Mouse (Mus musculus) G1E (cell line): ENCODE data around the gene Irs2.

Experiments
- CTCF ChIP-seq: IDR thresholded peaks from 2 replicates; pipeline ENCODE4 v1.5.1; 2012; ENCODE audit warnings: low read depth, low read length, inconsistent platforms, mixed read lengths
- POLR2AphosphoS5 ChIP-seq: IDR thresholded peaks from 2 replicates; pipeline ENCODE4 v1.6.1; 2012; ENCODE audit warnings: low read depth, low read length, inconsistent platforms; ENCODE audit not compliant: insufficient replicate concordance

GRCm38 (mm10) chr8:11004781-11005459 is 3.3 kb downstream of the Irs2 start:
- TF ChIP-seq POLR2AphosphoS5 (no peak), CTCF (no peak)
